Mouse (Mus musculus): ENCODE measurements around the gene Zfpm1. TPM values are rescaled to one million over a fixed set of nuclear protein-coding genes. Genes with fewer than 3 reads are reported as not detected.

Zfpm1 gene
- total and polyA plus RNA-seq, 2 experiments, result 7.9 to 67.5 TPM

DNA sequence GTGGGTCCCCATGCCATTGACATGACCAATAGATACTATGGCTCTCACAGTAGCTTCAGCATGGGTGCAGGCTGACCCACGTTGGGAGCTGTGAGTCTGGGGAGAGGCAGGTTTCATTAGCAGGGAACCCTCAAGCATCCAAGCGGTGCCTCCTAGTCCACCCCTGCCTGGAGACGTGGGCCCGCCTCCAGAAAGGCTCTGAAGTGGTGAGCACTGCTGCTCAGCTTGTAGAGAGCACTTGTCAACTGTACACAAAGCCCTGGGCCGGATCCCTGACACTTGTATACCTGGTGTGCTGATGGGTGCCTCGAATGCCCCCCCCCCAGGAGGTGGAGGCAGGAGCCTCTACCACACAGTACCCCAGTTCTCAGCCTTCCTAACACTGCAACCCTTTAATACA is 21.5 kb downstream of the Zfpm1 start:
- Histone ChIP-seq H3K4me1 (ENCODE audit: control insufficient read depth, insufficient read depth, low read length) (peaks cover 46% of the 10 kb centered on the region), H3K27me3 (ENCODE audit: control insufficient read depth, insufficient read depth, low read length) (no peaks in the 10 kb centered on the region), H3K4me3 (ENCODE audit: insufficient read depth, low read depth, low read length) (no peak overlapping the region), H3K27ac (replicated peaks; ENCODE audit: insufficient read depth, low read depth, low read length) (no peak overlapping the region), H3K79me2 (ENCODE audit: control insufficient read depth, insufficient read depth, low read length) (peaks cover 71% of the 10 kb centered on the region), H3K9ac (ENCODE audit: low read depth, low read length) (no peak overlapping the region), H3K36me3 (ENCODE audit: control insufficient read depth, insufficient read depth, low read length) (no peaks in the 10 kb centered on the region)
- no peak for DNase-seq (ENCODE audit: extremely low read depth, low read depth, low spot score)
- 75% methylated on average over 6 of the region's 6 CpGs for WGBS
- TF ChIP-seq CTCF (IDR thresholded peaks at IDR 0.05; ENCODE audit: low read depth, low read length) (no peak), POLR2A (IDR thresholded peaks at IDR 0.05; ENCODE audit: extremely low read depth, insufficient read depth, low read length) (no peak)

DNA sequence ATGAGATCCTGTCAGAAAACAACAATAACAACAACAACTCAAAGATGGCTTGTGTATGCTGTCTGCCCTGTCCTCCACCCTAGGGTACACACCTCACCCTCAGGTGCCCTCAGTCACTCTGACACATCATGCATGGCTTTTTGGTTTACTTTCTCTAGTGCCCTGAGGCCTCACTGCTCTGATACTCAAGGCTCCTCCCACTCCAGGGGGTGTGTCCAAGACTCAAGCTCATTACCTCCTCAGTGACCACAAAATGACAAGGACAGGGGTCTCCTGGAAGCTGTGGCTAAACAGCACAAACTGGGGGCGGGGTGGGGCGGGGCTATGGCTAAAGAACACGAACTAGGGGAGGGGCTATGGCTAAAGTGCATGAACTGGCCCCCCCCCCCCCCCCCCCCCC is 22.1 kb downstream of the Zfpm1 start:
- no peaks in the 10 kb centered on the region for H3K27me3 ChIP-seq (ENCODE audit: control insufficient read depth, insufficient read depth, low read length)
- WGBS, result 35% methylated on average over 3 of the region's 3 CpGs
- DNase-seq (ENCODE audit: extremely low read depth, low read depth, low spot score), result no peak
- no peak overlapping the region for H3K27ac ChIP-seq (replicated peaks; ENCODE audit: insufficient read depth, low read depth, low read length)
- no peak overlapping the region for H3K4me3 ChIP-seq (ENCODE audit: insufficient read depth, low read depth, low read length)
- no peak overlapping the region for H3K9ac ChIP-seq (ENCODE audit: low read depth, low read length)
- no peaks in the 10 kb centered on the region for H3K36me3 ChIP-seq (ENCODE audit: control insufficient read depth, insufficient read depth, low read length)
- peaks cover 52% of the 10 kb centered on the region for H3K4me1 ChIP-seq (ENCODE audit: control insufficient read depth, insufficient read depth, low read length)
- peaks cover 71% of the 10 kb centered on the region for H3K79me2 ChIP-seq (ENCODE audit: control insufficient read depth, insufficient read depth, low read length)
- no peak for TF ChIP-seq POLR2A (IDR thresholded peaks at IDR 0.05; ENCODE audit: extremely low read depth, insufficient read depth, low read length)
- no peak for TF ChIP-seq CTCF (IDR thresholded peaks at IDR 0.05; ENCODE audit: low read depth, low read length)

DNA sequence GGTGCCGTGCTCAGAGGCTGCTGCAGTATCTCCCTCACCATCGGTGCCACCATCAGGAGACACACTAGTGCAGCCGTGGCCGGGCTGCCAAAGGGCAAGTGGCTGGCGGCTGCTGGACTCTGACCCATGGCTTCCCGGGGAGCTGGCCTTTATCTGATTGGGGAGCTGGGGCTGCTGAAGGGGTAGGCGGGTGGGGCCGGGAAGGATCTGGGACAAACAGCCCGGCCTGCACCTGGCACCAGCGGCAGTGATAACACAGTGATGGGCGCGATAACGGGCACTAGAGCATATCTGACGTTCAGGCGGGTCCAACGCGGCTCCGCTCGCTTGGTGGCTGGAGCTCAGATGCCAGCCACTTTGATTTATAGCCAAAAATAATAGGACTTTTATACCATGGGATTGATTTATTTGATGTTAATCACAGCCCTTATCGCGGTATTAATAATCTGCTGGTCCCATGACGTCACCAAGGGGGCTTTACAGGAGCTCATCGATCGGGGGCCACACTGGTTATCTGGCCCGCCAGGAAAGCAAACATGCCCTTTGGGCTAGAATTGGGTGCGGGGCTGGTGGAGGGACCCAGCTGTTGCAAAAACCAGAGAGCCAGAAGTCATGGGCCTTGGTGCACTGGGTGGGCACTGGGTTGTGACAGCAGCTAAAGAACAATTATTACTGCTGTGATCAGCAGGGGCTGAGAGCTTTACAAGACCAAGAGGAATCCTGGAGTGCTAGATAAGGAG is 24.9 kb downstream of the Zfpm1 start:
- no peaks in the 10 kb centered on the region for H3K27me3 ChIP-seq (ENCODE audit: control insufficient read depth, insufficient read depth, low read length)
- peak overlapping the region; percentile 68 for H3K9ac ChIP-seq (ENCODE audit: low read depth, low read length)
- peaks cover 62% of the 10 kb centered on the region for H3K4me1 ChIP-seq (ENCODE audit: control insufficient read depth, insufficient read depth, low read length)
- no peaks in the 10 kb centered on the region for H3K36me3 ChIP-seq (ENCODE audit: control insufficient read depth, insufficient read depth, low read length)
- TF ChIP-seq POLR2A (IDR thresholded peaks at IDR 0.05; ENCODE audit: extremely low read depth, insufficient read depth, low read length) (peak; percentile 58; the same call in 1 of the 2 replicates), CTCF (IDR thresholded peaks at IDR 0.05; ENCODE audit: low read depth, low read length) (no peak)
- H3K79me2 ChIP-seq (ENCODE audit: control insufficient read depth, insufficient read depth, low read length), result peaks cover 59% of the 10 kb centered on the region
- DNase-seq (ENCODE audit: extremely low read depth, low read depth, low spot score), result peak; percentile 99
- H3K27ac ChIP-seq (replicated peaks; ENCODE audit: insufficient read depth, low read depth, low read length), result peak overlapping the region; percentile 95
- H3K4me3 ChIP-seq (ENCODE audit: insufficient read depth, low read depth, low read length), result peak overlapping the region; percentile 46
- 29% methylated on average over 26 of the region's 26 CpGs for WGBS

DNA sequence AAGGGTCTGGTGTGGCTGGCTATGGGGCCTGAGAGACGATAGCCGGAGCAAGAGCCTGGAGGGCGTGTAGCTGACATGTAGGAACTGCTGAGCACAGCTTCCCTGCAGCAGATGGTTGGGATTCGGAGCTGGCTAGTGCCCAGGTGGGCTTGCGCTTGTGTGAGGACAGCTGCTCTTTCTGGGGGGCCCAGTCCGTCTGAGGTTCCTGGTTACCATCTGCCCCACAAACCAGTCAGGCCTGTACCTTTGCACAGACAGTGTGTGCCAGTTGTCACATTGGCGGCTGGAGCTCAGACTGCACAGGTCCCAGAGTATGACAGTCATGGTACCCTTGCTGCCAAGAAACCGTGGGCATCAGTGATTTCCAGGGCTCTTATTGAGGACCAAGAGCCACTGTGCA is 25.9 kb downstream of the Zfpm1 start:
- H3K9ac ChIP-seq (ENCODE audit: low read depth, low read length), result peak overlapping the region; percentile 68
- peak overlapping the region; percentile 46 for H3K4me3 ChIP-seq (ENCODE audit: insufficient read depth, low read depth, low read length)
- peak; percentile 64 for DNase-seq (ENCODE audit: extremely low read depth, low read depth, low spot score)
- 37% methylated on average over 8 of the region's 8 CpGs for WGBS
- H3K4me1 ChIP-seq (ENCODE audit: control insufficient read depth, insufficient read depth, low read length), result peaks cover 69% of the 10 kb centered on the region
- H3K27me3 ChIP-seq (ENCODE audit: control insufficient read depth, insufficient read depth, low read length), result no peaks in the 10 kb centered on the region
- no peak for TF ChIP-seq CTCF (IDR thresholded peaks at IDR 0.05; ENCODE audit: low read depth, low read length)
- TF ChIP-seq POLR2A (IDR thresholded peaks at IDR 0.05; ENCODE audit: extremely low read depth, insufficient read depth, low read length), result no peak
- peak overlapping the region; percentile 95 for H3K27ac ChIP-seq (replicated peaks; ENCODE audit: insufficient read depth, low read depth, low read length)
- H3K79me2 ChIP-seq (ENCODE audit: control insufficient read depth, insufficient read depth, low read length), result peaks cover 50% of the 10 kb centered on the region; the same call in 1 of the 2 replicates
- no peaks in the 10 kb centered on the region for H3K36me3 ChIP-seq (ENCODE audit: control insufficient read depth, insufficient read depth, low read length)

DNA sequence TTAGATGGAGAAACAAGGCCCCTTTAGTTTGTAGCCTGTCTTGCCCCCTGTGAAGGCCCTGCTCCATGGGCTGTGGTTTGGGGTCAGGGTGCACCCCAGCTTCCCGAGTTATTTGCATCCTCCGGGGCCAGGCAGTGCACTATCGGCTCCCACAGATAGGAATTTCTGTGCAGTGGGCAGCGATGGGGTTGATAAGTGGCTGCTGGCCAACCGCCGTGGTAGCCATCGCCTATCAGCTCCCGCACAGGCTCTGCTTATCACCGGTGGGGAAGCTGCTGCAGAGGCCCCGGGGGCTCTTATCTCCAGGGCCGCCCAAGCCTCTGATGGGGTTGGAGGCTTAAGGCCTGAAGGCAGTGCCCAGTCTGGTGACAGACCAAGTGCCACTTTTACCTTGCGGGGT is 27.3 kb downstream of the Zfpm1 start:
- peaks cover 74% of the 10 kb centered on the region for H3K4me1 ChIP-seq (ENCODE audit: control insufficient read depth, insufficient read depth, low read length)
- no peak overlapping the region for H3K9ac ChIP-seq (ENCODE audit: low read depth, low read length)
- WGBS, result 71% methylated on average over 12 of the region's 12 CpGs
- no peak overlapping the region for H3K4me3 ChIP-seq (ENCODE audit: insufficient read depth, low read depth, low read length)
- H3K27ac ChIP-seq (replicated peaks; ENCODE audit: insufficient read depth, low read depth, low read length), result no peak overlapping the region
- H3K36me3 ChIP-seq (ENCODE audit: control insufficient read depth, insufficient read depth, low read length), result no peaks in the 10 kb centered on the region
- no peak for DNase-seq (ENCODE audit: extremely low read depth, low read depth, low spot score)
- H3K27me3 ChIP-seq (ENCODE audit: control insufficient read depth, insufficient read depth, low read length), result no peaks in the 10 kb centered on the region
- TF ChIP-seq POLR2A (IDR thresholded peaks at IDR 0.05; ENCODE audit: extremely low read depth, insufficient read depth, low read length), result no peak
- no peak for TF ChIP-seq CTCF (IDR thresholded peaks at IDR 0.05; ENCODE audit: low read depth, low read length)
- peaks cover 45% of the 10 kb centered on the region; the same call in 1 of the 2 replicates for H3K79me2 ChIP-seq (ENCODE audit: control insufficient read depth, insufficient read depth, low read length)

DNA sequence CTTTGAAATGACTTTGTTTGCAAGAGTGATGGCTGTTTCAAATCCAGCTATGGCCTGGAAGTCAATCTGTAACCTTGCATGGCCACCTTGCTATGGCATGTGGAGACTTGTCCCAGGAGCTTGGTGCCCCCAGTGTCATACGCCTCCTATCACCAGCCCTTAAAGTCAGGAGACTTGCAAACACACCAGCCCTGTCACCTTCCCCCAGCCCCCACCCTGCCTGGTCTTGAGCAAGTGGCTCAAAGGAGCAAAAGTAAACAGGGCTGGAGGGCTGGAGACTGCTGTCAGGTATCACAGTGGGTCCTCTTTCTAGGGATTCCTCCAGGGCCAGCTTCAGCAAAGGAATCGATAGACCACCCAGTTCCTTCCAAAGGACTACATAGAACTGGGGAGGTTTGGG is 29.2 kb downstream of the Zfpm1 start:
- Histone ChIP-seq H3K79me2 (ENCODE audit: control insufficient read depth, insufficient read depth, low read length) (peaks cover 38% of the 10 kb centered on the region; the same call in 1 of the 2 replicates), H3K9ac (ENCODE audit: low read depth, low read length) (no peak overlapping the region), H3K27me3 (ENCODE audit: control insufficient read depth, insufficient read depth, low read length) (no peaks in the 10 kb centered on the region), H3K36me3 (ENCODE audit: control insufficient read depth, insufficient read depth, low read length) (no peaks in the 10 kb centered on the region), H3K27ac (replicated peaks; ENCODE audit: insufficient read depth, low read depth, low read length) (no peak overlapping the region), H3K4me3 (ENCODE audit: insufficient read depth, low read depth, low read length) (no peak overlapping the region), H3K4me1 (ENCODE audit: control insufficient read depth, insufficient read depth, low read length) (peaks cover 70% of the 10 kb centered on the region)
- WGBS, result 50% methylated on average over 2 of the region's 2 CpGs
- DNase-seq (ENCODE audit: extremely low read depth, low read depth, low spot score), result no peak
- TF ChIP-seq POLR2A (IDR thresholded peaks at IDR 0.05; ENCODE audit: extremely low read depth, insufficient read depth, low read length) (no peak), CTCF (IDR thresholded peaks at IDR 0.05; ENCODE audit: low read depth, low read length) (no peak)

Measured in liver, adult 2 months (tissue).